Mouse (Mus musculus) thymus, adult 2 months (tissue): ENCODE measurements around the gene Gprin1. TPM values are rescaled to one million over a fixed set of nuclear protein-coding genes. Genes with fewer than 3 reads are reported as not detected.

Experiments used
- DNase-seq: peaks from one replicate; pipeline ENCODE4 v3.0.0; 2021
- H3K27ac ChIP-seq: fragments of 200-500 bp; 2 replicates; pipeline ENCODE4 v1.5.1; 2012; ENCODE audit warnings: low read length, control low read depth; ENCODE audit not compliant: control insufficient read depth, insufficient read depth
- H3K27me3 ChIP-seq: fragments of 200-500 bp; 2 replicates; pipeline ENCODE4 v1.6.1; 2012; ENCODE audit warnings: mild to moderate bottlenecking, low read length, moderate library complexity, mixed read lengths; ENCODE audit not compliant: control insufficient read depth, insufficient read depth
- H3K36me3 ChIP-seq: fragments of 200-500 bp; 2 replicates; pipeline ENCODE4 v1.6.1; 2012; ENCODE audit warnings: mild to moderate bottlenecking, low read length, moderate library complexity; ENCODE audit not compliant: control insufficient read depth, insufficient read depth
- H3K4me1 ChIP-seq: fragments of 200-500 bp; replicated peaks from 2 replicates; pipeline ENCODE4 v1.6.1; 2012; ENCODE audit warnings: low read length; ENCODE audit not compliant: control insufficient read depth, insufficient read depth
- H3K4me3 ChIP-seq: fragments of 200-500 bp; 2 replicates; pipeline ENCODE4 v1.5.1; 2012; ENCODE audit warnings: mild to moderate bottlenecking, low read length, control low read depth, moderate library complexity; ENCODE audit not compliant: control insufficient read depth, insufficient read depth
- CTCF ChIP-seq: fragments of 200-500 bp; IDR thresholded peaks from 2 replicates; pipeline ENCODE4 v1.5.1; 2012; ENCODE audit warnings: mild to moderate bottlenecking, control low read depth, low read length, moderate library complexity, borderline replicate concordance; ENCODE audit not compliant: control insufficient read depth, poor library complexity, insufficient read depth; ENCODE audit errors: extremely low read depth
- POLR2A ChIP-seq: fragments of 200-500 bp; IDR thresholded peaks from 2 replicates; pipeline ENCODE4 v1.6.1; 2012; ENCODE audit warnings: mild to moderate bottlenecking, low read length, control low read depth, moderate library complexity; ENCODE audit not compliant: control insufficient read depth, poor library complexity, insufficient read depth; ENCODE audit errors: extremely low read depth
- WGBS: fragments of 180-500 bp; shearing (Covaris S2); methylation state at CpG from one replicate; pipeline ENCODE4 v1.1.7; 2018; 5-methylcytosine and 5-hydroxymethylcytosine counted together
- polyA plus RNA-seq: library from polyadenylated mRNA; depleted of rRNA; stranded (reverse); fragments of >200 nt; gene quantifications from 2 replicates; pipeline ENCODE4 v1.2.3, GENCODE M21; 2012

Gprin1 gene
- polyA plus RNA-seq, 1 experiment = 0.19 TPM

GRCm38 (mm10) chr13:54760164-54760795, 10.6 kb upstream of the Gprin1 start:
- WGBS = 75% methylated on average over 8 of the region's 8 CpGs

GRCm38 (mm10) chr13:54759496-54759895, 9.8 kb upstream of the Gprin1 start:
- 36% methylated on average over 7 of the region's 7 CpGs for WGBS
- DNase-seq = no peak
- no peak overlapping the region for H3K27ac ChIP-seq
- H3K4me3 ChIP-seq = no peak overlapping the region
- no peak for TF ChIP-seq POLR2A
- TF ChIP-seq CTCF = no peak
- H3K36me3 ChIP-seq = no peaks in the 10 kb centered on the region
- peaks cover 6% of the 10 kb centered on the region for H3K4me1 ChIP-seq
- H3K27me3 ChIP-seq = no peaks in the 10 kb centered on the region; the same call in 1 of the 2 replicates

More at GRCm38 (mm10) chr13:54760164-54760795, 10.6 kb upstream of the Gprin1 start:
- Histone ChIP-seq H3K27me3 (peaks cover under 1% of the 10 kb centered on the region; the same call in 1 of the 2 replicates), H3K4me1 (peaks cover 6% of the 10 kb centered on the region), H3K4me3 (no peak overlapping the region), H3K36me3 (no peaks in the 10 kb centered on the region), H3K27ac (no peak overlapping the region)
- TF ChIP-seq POLR2A (no peak), CTCF (no peak)
- no peak for DNase-seq

- H3K4me3 ChIP-seq = no peak overlapping the region
- no peak overlapping the region for H3K27ac ChIP-seq
- H3K36me3 ChIP-seq = no peaks in the 10 kb centered on the region
- 11% methylated on average over 29 of the region's 29 CpGs for WGBS
- no peaks in the 10 kb centered on the region; the same call in 1 of the 2 replicates for H3K27me3 ChIP-seq
- peaks cover 6% of the 10 kb centered on the region for H3K4me1 ChIP-seq
- DNase-seq = no peak
- TF ChIP-seq POLR2A (no peak), CTCF (no peak)
Observed at GRCm38 (mm10) chr13:54758756-54759470, 9.2 kb upstream of the Gprin1 start.

- H3K4me1 ChIP-seq = peaks cover 6% of the 10 kb centered on the region
- 2% methylated on average over 43 of the region's 43 CpGs for WGBS
- no peak overlapping the region for H3K27ac ChIP-seq
- no peaks in the 10 kb centered on the region for H3K36me3 ChIP-seq
- DNase-seq = peak; percentile 38
- TF ChIP-seq POLR2A (no peak), CTCF (no peak)
- no peak overlapping the region for H3K4me3 ChIP-seq
- no peaks in the 10 kb centered on the region for H3K27me3 ChIP-seq
Observed at GRCm38 (mm10) chr13:54758045-54758755, 8.5 kb upstream of the Gprin1 start.

- WGBS = 64% methylated on average over 10 of the region's 10 CpGs
- TF ChIP-seq CTCF (no peak), POLR2A (no peak)
- no peak overlapping the region for H3K4me3 ChIP-seq
- peaks cover 6% of the 10 kb centered on the region for H3K4me1 ChIP-seq
- no peaks in the 10 kb centered on the region for H3K27me3 ChIP-seq
- no peaks in the 10 kb centered on the region for H3K36me3 ChIP-seq
- DNase-seq = no peak
- H3K27ac ChIP-seq = no peak overlapping the region
Observed at GRCm38 (mm10) chr13:54757093-54757830, 7.6 kb upstream of the Gprin1 start.
